Mouse (Mus musculus): ENCODE data around the gene Gm47969. TPM values are rescaled to one million over a fixed set of nuclear protein-coding genes. Genes with fewer than 3 reads are reported as not detected.

Gm47969 gene
- total RNA-seq, 2 experiments from 2014 or later = not detected

DNA sequence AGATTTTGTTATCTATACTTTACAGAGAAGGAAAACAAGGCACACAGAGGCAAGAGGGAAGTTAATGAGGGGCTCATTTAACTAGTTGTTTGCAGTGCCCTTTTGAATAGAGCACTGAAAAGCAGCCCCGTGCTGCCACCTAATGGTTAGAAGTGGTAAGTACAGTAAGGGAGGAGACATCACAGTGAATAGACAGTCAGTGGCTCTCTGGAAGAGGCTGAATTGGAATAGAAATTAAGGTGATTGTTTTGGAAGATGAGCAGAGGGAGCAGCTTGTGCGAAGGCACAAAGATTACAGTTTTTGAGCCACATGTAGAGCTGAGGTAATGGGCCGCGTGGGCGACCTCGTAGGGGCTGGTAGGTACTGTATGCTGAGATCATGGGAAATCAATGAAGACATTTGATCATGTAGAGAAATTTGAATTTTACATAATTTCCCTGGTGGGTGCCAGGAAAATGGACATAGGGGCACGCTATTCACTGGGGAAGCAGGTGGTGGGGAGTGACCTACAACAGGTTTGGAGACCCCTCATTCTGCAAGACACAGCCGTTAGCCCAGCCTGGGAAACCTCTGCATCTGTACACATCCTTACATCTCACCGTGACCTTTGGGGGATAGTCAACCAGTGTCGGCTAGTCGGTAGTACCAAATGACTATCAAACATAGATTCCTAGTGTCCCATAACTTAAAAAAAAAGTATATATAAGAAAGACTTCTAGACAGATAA is 31.6 kb downstream of the Gm47969 start:
- DNase-seq = peak in 1 of 2 experiments; percentile 15

DNA sequence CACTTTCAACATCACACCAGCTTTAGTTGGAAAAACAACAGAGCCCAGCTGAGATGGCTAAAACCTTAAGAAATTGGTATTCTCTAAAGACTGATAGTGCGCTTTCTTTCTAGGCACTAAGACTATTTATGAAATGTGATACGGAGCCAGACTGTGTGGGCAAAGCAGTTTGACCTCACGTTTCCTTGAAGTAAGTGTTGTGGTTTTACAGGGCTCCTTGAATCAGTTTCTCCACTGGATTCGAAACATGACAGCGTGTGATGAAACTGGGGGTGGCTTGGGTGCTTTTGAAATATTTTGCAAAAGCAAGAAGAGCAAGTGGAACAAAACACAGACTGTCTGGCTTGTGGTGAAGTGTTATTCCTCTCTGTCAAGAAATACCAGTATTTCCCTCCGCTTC is 32.3 kb downstream of the Gm47969 start:
- DNase-seq = no peak

DNA sequence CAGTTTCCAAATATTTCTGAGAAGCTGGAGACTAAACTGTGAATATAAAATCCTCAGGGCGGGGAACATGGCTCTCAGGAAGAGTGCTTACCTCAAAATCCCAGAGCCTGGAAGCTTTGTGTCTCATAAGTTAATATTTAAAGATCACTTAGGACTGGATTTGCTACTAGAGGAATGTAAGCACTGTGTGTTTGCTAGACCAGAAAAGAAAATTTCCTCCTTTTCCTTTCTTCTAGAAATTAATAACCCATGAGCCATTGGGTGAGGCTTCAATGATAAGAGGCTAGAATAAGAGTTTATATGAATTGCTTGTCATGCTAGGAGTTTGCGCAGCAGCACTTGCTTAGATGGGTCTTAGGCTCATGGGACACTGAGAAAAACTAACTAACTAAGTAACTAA is 40.1 kb downstream of the Gm47969 start:
- DNase-seq = no peak

DNA sequence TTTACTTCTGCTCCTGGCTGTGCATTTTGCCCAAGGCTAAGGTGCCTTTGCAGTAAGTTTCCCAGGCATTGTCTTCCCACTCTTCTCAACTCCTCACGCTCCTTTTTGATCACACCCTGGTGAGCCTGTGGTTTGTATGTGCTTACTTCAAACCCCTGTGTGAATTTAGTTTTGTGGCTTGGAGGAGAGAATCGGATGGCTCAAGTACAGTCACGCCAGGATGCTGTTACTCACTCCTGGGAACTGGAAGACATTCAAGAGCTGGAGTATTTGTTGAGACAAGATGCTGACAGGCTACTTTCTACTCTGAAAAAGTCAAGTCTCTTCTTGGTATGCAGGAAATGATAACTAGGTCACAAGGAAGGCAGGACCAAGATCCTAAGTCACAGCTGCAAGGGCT is 46.5 kb downstream of the Gm47969 start:
- no peak for DNase-seq

Other genes starting within 250 kb of the Gm47969 start
- 10 to 100 TPM; 80.0 to 80.4 TPM for gene Agfg1, start 205.4 kb upstream of the Gm47969 start, total RNA-seq (2021)
- gene A030005L19Rik, start 131.6 kb upstream of the Gm47969 start, total RNA-seq (2021) = under 1 TPM in 1 of 2 experiments, not detected in 1; 0.60 TPM
- gene A030014E15Rik, start 120.0 kb upstream of the Gm47969 start, total RNA-seq (2021) = not detected
- gene Gm6217, start 113.5 kb upstream of the Gm47969 start, total RNA-seq (2021) = not detected
- not detected for gene A030003K21Rik, start 101.5 kb upstream of the Gm47969 start, total RNA-seq (2021)
- gene Gm7544, start 88.9 kb upstream of the Gm47969 start, total RNA-seq (2021) = not detected
- not detected for gene Gm47955, start 84.6 kb upstream of the Gm47969 start, total RNA-seq (2021)
- gene Gm47959, start 44.4 kb upstream of the Gm47969 start, total RNA-seq (2021) = not detected
- 1 to 10 TPM; 1.8 to 2.1 TPM for gene Slc19a3, start 6.5 kb upstream of the Gm47969 start, total RNA-seq (2021)
- not detected for gene Krtap28-10, start 2.5 kb upstream of the Gm47969 start, total RNA-seq (2021)
- not detected for gene A030005K14Rik, start 14.4 kb downstream of the Gm47969 start, total RNA-seq (2021)
- not detected for gene Krtap28-13, start 16.0 kb downstream of the Gm47969 start, total RNA-seq (2021)
- not detected for gene Ccl20, start 71.8 kb downstream of the Gm47969 start, total RNA-seq (2021)
- gene Daw1, start 114.8 kb downstream of the Gm47969 start, total RNA-seq (2021) = under 1 TPM; 0.45 to 0.48 TPM